Mouse (Mus musculus): ENCODE results near the gene Parn. TPM values are rescaled to one million over a fixed set of nuclear protein-coding genes. Genes with fewer than 3 reads are reported as not detected.

The Parn gene
- polyA plus RNA-seq, 1 experiment from 2014 or later: 30.4 TPM

GRCm38 (mm10) chr16:13611399-13611798 is 56.6 kb downstream of the Parn start:
- Histone ChIP-seq H3K4me1 (ENCODE audit: control insufficient read depth, insufficient read depth, low read length) (no peaks in the 10 kb centered on the region), H3K27me3 (ENCODE audit: control insufficient read depth, insufficient read depth, low read depth, low read length) (no peaks in the 10 kb centered on the region), H3K9ac (ENCODE audit: low read depth, low read length) (no peak overlapping the region), H3K4me2 (ENCODE audit: low read length) (no peak overlapping the region), H3K9me3 (replicated peaks; ENCODE audit: control insufficient read depth, low read length, poor library complexity, severe bottlenecking) (no peaks in the 10 kb centered on the region), H3K4me3 (ENCODE audit: low read depth, low read length) (no peak overlapping the region), H3K27ac (ENCODE audit: low read length) (no peak overlapping the region), H3K36me3 (ENCODE audit: control insufficient read depth, insufficient read depth, low read length) (peaks cover 4% of the 10 kb centered on the region; the same call in 1 of the 2 replicates)
- ATAC-seq: no peak

- 69% methylated on average over 5 of the region's 5 CpGs for WGBS
- Histone ChIP-seq H3K27me3 (ENCODE audit: control insufficient read depth, insufficient read depth, low read depth, low read length) (no peaks in the 10 kb centered on the region), H3K9ac (ENCODE audit: low read depth, low read length) (no peak overlapping the region), H3K36me3 (ENCODE audit: control insufficient read depth, insufficient read depth, low read length) (peaks cover 4% of the 10 kb centered on the region; the same call in 1 of the 2 replicates), H3K4me2 (ENCODE audit: low read length) (no peak overlapping the region), H3K4me3 (ENCODE audit: low read depth, low read length) (no peak overlapping the region), H3K27ac (ENCODE audit: low read length) (no peak overlapping the region), H3K4me1 (ENCODE audit: control insufficient read depth, insufficient read depth, low read length) (no peaks in the 10 kb centered on the region), H3K9me3 (replicated peaks; ENCODE audit: control insufficient read depth, low read length, poor library complexity, severe bottlenecking) (no peaks in the 10 kb centered on the region)
- no peak for ATAC-seq
These were observed 57.0 kb downstream of the Parn start for GRCm38 (mm10) chr16:13610951-13611381.

GRCm38 (mm10) chr16:13608705-13609085 is 59.3 kb downstream of the Parn start:
- Histone ChIP-seq H3K9ac (ENCODE audit: low read depth, low read length) (no peak overlapping the region), H3K4me1 (ENCODE audit: control insufficient read depth, insufficient read depth, low read length) (no peaks in the 10 kb centered on the region), H3K27me3 (ENCODE audit: control insufficient read depth, insufficient read depth, low read depth, low read length) (no peaks in the 10 kb centered on the region), H3K4me2 (ENCODE audit: low read length) (no peak overlapping the region), H3K36me3 (ENCODE audit: control insufficient read depth, insufficient read depth, low read length) (peaks cover 4% of the 10 kb centered on the region; the same call in 1 of the 2 replicates), H3K9me3 (replicated peaks; ENCODE audit: control insufficient read depth, low read length, poor library complexity, severe bottlenecking) (no peaks in the 10 kb centered on the region), H3K27ac (ENCODE audit: low read length) (no peak overlapping the region), H3K4me3 (ENCODE audit: low read depth, low read length) (no peak overlapping the region)
- 93% methylated on average over 1 of the region's 1 CpGs for WGBS
- ATAC-seq: no peak

- peaks cover 4% of the 10 kb centered on the region for H3K36me3 ChIP-seq (ENCODE audit: control insufficient read depth, insufficient read depth, low read length)
- H3K4me1 ChIP-seq (ENCODE audit: control insufficient read depth, insufficient read depth, low read length): no peaks in the 10 kb centered on the region
- no peak for ATAC-seq
- H3K4me2 ChIP-seq (ENCODE audit: low read length): no peak overlapping the region
- 59% methylated on average over 4 of the region's 4 CpGs for WGBS
- no peaks in the 10 kb centered on the region for H3K27me3 ChIP-seq (ENCODE audit: control insufficient read depth, insufficient read depth, low read depth, low read length)
- H3K9ac ChIP-seq (ENCODE audit: low read depth, low read length): no peak overlapping the region
- no peak overlapping the region for H3K27ac ChIP-seq (ENCODE audit: low read length)
- H3K9me3 ChIP-seq (replicated peaks; ENCODE audit: control insufficient read depth, low read length, poor library complexity, severe bottlenecking): no peaks in the 10 kb centered on the region
- no peak overlapping the region for H3K4me3 ChIP-seq (ENCODE audit: low read depth, low read length)
These were observed 59.8 kb downstream of the Parn start for GRCm38 (mm10) chr16:13607987-13608704.

- no peaks in the 10 kb centered on the region for H3K4me1 ChIP-seq (ENCODE audit: control insufficient read depth, insufficient read depth, low read length)
- peaks cover 2% of the 10 kb centered on the region; the same call in 1 of the 2 replicates for H3K36me3 ChIP-seq (ENCODE audit: control insufficient read depth, insufficient read depth, low read length)
- no peaks in the 10 kb centered on the region for H3K9me3 ChIP-seq (replicated peaks; ENCODE audit: control insufficient read depth, low read length, poor library complexity, severe bottlenecking)
- H3K27me3 ChIP-seq (ENCODE audit: control insufficient read depth, insufficient read depth, low read depth, low read length): no peaks in the 10 kb centered on the region
- no peak overlapping the region for H3K4me3 ChIP-seq (ENCODE audit: low read depth, low read length)
- no peak overlapping the region for H3K27ac ChIP-seq (ENCODE audit: low read length)
- no peak overlapping the region for H3K4me2 ChIP-seq (ENCODE audit: low read length)
- ATAC-seq: no peak
- no peak overlapping the region for H3K9ac ChIP-seq (ENCODE audit: low read depth, low read length)
- WGBS: 78% methylated on average over 1 of the region's 1 CpGs
These were observed 65.2 kb downstream of the Parn start for GRCm38 (mm10) chr16:13602779-13603178.

- Histone ChIP-seq H3K27ac (ENCODE audit: low read length) (no peak overlapping the region), H3K9ac (ENCODE audit: low read depth, low read length) (no peak overlapping the region), H3K4me2 (ENCODE audit: low read length) (no peak overlapping the region), H3K4me1 (ENCODE audit: control insufficient read depth, insufficient read depth, low read length) (no peaks in the 10 kb centered on the region), H3K36me3 (ENCODE audit: control insufficient read depth, insufficient read depth, low read length) (0 out of 2 replicates have a peak, but pooled peaks cover 1% of the 10 kb centered on the region), H3K27me3 (ENCODE audit: control insufficient read depth, insufficient read depth, low read depth, low read length) (no peaks in the 10 kb centered on the region), H3K9me3 (replicated peaks; ENCODE audit: control insufficient read depth, low read length, poor library complexity, severe bottlenecking) (no peaks in the 10 kb centered on the region), H3K4me3 (ENCODE audit: low read depth, low read length) (no peak overlapping the region)
- 90% methylated on average over 2 of the region's 2 CpGs for WGBS
- ATAC-seq: no peak
These were observed 78.9 kb downstream of the Parn start for GRCm38 (mm10) chr16:13589049-13589408.

GRCm38 (mm10) chr16:13588182-13589048 is 79.6 kb downstream of the Parn start:
- Histone ChIP-seq H3K4me2 (ENCODE audit: low read length) (no peak overlapping the region), H3K9ac (ENCODE audit: low read depth, low read length) (no peak overlapping the region), H3K36me3 (ENCODE audit: control insufficient read depth, insufficient read depth, low read length) (no peaks in the 10 kb centered on the region), H3K4me3 (ENCODE audit: low read depth, low read length) (no peak overlapping the region), H3K9me3 (replicated peaks; ENCODE audit: control insufficient read depth, low read length, poor library complexity, severe bottlenecking) (no peaks in the 10 kb centered on the region), H3K27ac (ENCODE audit: low read length) (no peak overlapping the region), H3K27me3 (ENCODE audit: control insufficient read depth, insufficient read depth, low read depth, low read length) (no peaks in the 10 kb centered on the region), H3K4me1 (ENCODE audit: control insufficient read depth, insufficient read depth, low read length) (no peaks in the 10 kb centered on the region)
- 83% methylated on average over 5 of the region's 5 CpGs for whole genome bisulfite sequencing
- ATAC-seq: no peak

- H3K27me3 ChIP-seq (ENCODE audit: control insufficient read depth, insufficient read depth, low read depth, low read length): no peaks in the 10 kb centered on the region
- H3K27ac ChIP-seq (ENCODE audit: low read length): no peak overlapping the region
- 85% methylated on average over 9 of the region's 9 CpGs for WGBS
- H3K9ac ChIP-seq (ENCODE audit: low read depth, low read length): no peak overlapping the region
- no peaks in the 10 kb centered on the region for H3K9me3 ChIP-seq (replicated peaks; ENCODE audit: control insufficient read depth, low read length, poor library complexity, severe bottlenecking)
- H3K4me2 ChIP-seq (ENCODE audit: low read length): no peak overlapping the region
- no peak for ATAC-seq
- H3K4me3 ChIP-seq (ENCODE audit: low read depth, low read length): no peak overlapping the region
- H3K4me1 ChIP-seq (ENCODE audit: control insufficient read depth, insufficient read depth, low read length): no peaks in the 10 kb centered on the region
- H3K36me3 ChIP-seq (ENCODE audit: control insufficient read depth, insufficient read depth, low read length): no peaks in the 10 kb centered on the region
These were observed 82.7 kb downstream of the Parn start for GRCm38 (mm10) chr16:13585234-13585633.

GRCm38 (mm10) chr16:13580784-13581183 is 87.2 kb downstream of the Parn start:
- H3K36me3 ChIP-seq (ENCODE audit: control insufficient read depth, insufficient read depth, low read length): no peaks in the 10 kb centered on the region
- 87% methylated on average over 3 of the region's 3 CpGs for whole genome bisulfite sequencing
- no peaks in the 10 kb centered on the region for H3K27me3 ChIP-seq (ENCODE audit: control insufficient read depth, insufficient read depth, low read depth, low read length)
- H3K27ac ChIP-seq (ENCODE audit: low read length): no peak overlapping the region
- H3K4me3 ChIP-seq (ENCODE audit: low read depth, low read length): no peak overlapping the region
- no peak overlapping the region for H3K4me2 ChIP-seq (ENCODE audit: low read length)
- H3K9me3 ChIP-seq (replicated peaks; ENCODE audit: control insufficient read depth, low read length, poor library complexity, severe bottlenecking): no peaks in the 10 kb centered on the region
- H3K9ac ChIP-seq (ENCODE audit: low read depth, low read length): no peak overlapping the region
- ATAC-seq: no peak
- no peaks in the 10 kb centered on the region for H3K4me1 ChIP-seq (ENCODE audit: control insufficient read depth, insufficient read depth, low read length)

Data from midbrain, embryonic 16.5 days (tissue).